Mouse (Mus musculus) midbrain, embryonic 11.5 days (tissue): Measurements from ENCODE around the gene Lmf1. TPM values are rescaled to one million over a fixed set of nuclear protein-coding genes. Genes with fewer than 3 reads are reported as not detected.
A peak's percentile ranks its signal among the peaks of the same experiment; 100 is the strongest.

Experiments used
- ATAC-seq: fragments of 200-750 bp; cut with Nextera tagmentation; 2 replicates; pipeline ENCODE4 v1.8.0; 2017; ENCODE audit warnings: moderate TSS enrichment, moderate library complexity; ENCODE audit not compliant: low FRiP score
- DNase-seq: peaks from one replicate; pipeline ENCODE4 v3.0.0; 2015; ENCODE audit warnings: low spot score; ENCODE audit errors: missing footprints
- H3K27ac ChIP-seq: fragments of 300-500 bp; sonication (generic); 2 replicates; pipeline ENCODE4 v1.5.1; 2014; ENCODE audit warnings: low read depth, low read length
- H3K27me3 ChIP-seq: fragments of 300-500 bp; sonication (generic); 2 replicates; pipeline ENCODE4 v1.6.1; 2014; ENCODE audit warnings: mild to moderate bottlenecking, low read length, moderate library complexity, mixed read lengths; ENCODE audit not compliant: control insufficient read depth, insufficient read depth
- H3K36me3 ChIP-seq: fragments of 300-500 bp; sonication (generic); 2 replicates; pipeline ENCODE4 v1.6.1; 2014; ENCODE audit warnings: mild to moderate bottlenecking, low read length, moderate library complexity, mixed read lengths; ENCODE audit not compliant: control insufficient read depth, insufficient read depth
- H3K4me1 ChIP-seq: fragments of 300-500 bp; sonication (generic); 2 replicates; pipeline ENCODE4 v1.6.1; 2014; ENCODE audit warnings: low read length; ENCODE audit not compliant: control insufficient read depth, insufficient read depth
- H3K4me2 ChIP-seq: fragments of 300-500 bp; sonication (generic); 2 replicates; pipeline ENCODE4 v1.6.1; 2014; ENCODE audit warnings: mild to moderate bottlenecking, moderate library complexity
- H3K4me3 ChIP-seq: fragments of 300-500 bp; sonication (generic); 2 replicates; pipeline ENCODE4 v1.5.1; 2014; ENCODE audit warnings: low read depth, low read length
- H3K9ac ChIP-seq: fragments of 300-500 bp; sonication (generic); 2 replicates; pipeline ENCODE4 v1.6.1; 2014; ENCODE audit warnings: low read length
- H3K9me3 ChIP-seq: fragments of 300-500 bp; sonication (generic); 2 replicates; pipeline ENCODE4 v1.6.1; 2016; ENCODE audit warnings: low read length; ENCODE audit not compliant: control insufficient read depth
- WGBS: fragments of 180-500 bp; shearing (Covaris S2); extraction: QIAGEN DNeasy Blood & Tissue Kit; methylation state at CpG from one replicate; pipeline ENCODE4 v1.1.7; 2014; 5-methylcytosine and 5-hydroxymethylcytosine counted together
- polyA plus RNA-seq: library from polyadenylated mRNA; unstranded; fragments of >200 nt; fragmentation: Nextera tagmentation; extraction: Ambion mirVana; gene quantifications from 2 replicates; pipeline ENCODE4 v1.2.1, GENCODE M21; 2014

The Lmf1 gene
- polyA plus RNA-seq, 1 experiment from 2014 or later, result 19.2 TPM

DNA sequence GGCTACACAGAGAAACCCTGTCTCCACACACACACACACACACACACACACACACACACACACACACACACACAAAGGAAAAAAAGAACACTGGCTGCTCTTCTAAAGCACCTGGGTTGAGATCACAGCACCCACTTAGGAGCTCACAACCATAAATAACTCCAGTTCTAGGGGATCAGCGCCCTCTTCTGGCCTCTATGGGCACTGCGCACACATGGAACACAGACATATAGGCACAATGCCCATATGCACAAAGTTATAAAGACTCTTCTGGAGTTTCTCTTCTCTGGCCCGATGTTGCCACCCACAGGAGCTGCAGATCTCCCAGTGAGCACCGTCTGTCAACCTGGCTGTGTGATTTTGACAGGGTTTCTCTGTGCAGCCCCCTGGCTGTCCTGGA, 12.1 kb downstream of the Lmf1 start:
- no peak overlapping the region for H3K27ac ChIP-seq
- H3K9ac ChIP-seq, result no peak overlapping the region
- DNase-seq (peak; percentile 75), ATAC-seq (no peak)
- H3K4me3 ChIP-seq, result no peak overlapping the region
- H3K27me3 ChIP-seq, result no peaks in the 10 kb centered on the region
- no peak overlapping the region for H3K4me2 ChIP-seq
- 88% methylated on average over 4 of the region's 4 CpGs for WGBS
- no peaks in the 10 kb centered on the region for H3K4me1 ChIP-seq
- H3K36me3 ChIP-seq, result 0 out of 2 replicates have a peak, but pooled peaks cover 2% of the 10 kb centered on the region
- no peaks in the 10 kb centered on the region for H3K9me3 ChIP-seq

DNA sequence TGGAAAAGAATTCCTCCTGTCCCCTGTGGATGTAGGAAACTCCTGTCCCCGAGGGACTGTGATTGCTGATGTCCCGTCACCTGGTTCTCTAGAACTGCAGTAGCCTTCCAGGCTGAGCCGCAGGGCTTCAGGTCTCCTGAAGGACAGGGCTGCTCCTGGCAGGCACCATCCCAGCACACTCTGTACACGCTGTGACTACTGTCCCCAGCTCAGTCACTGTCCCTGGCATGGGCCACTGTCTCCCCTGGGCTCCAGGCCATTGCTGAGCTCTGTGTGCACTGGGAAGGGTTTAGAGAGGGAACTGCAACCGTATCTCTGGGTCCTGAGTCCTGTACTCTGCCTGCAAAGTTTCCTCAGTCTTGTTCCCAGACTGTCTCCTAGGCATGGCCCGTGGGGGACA, 13.5 kb downstream of the Lmf1 start:
- H3K4me3 ChIP-seq, result no peak overlapping the region
- no peaks in the 10 kb centered on the region for H3K9me3 ChIP-seq
- H3K4me2 ChIP-seq, result no peak overlapping the region
- H3K27me3 ChIP-seq, result no peaks in the 10 kb centered on the region
- 90% methylated on average over 6 of the region's 6 CpGs for WGBS
- H3K27ac ChIP-seq, result no peak overlapping the region
- no peak overlapping the region for H3K9ac ChIP-seq
- H3K4me1 ChIP-seq, result no peaks in the 10 kb centered on the region
- no peak for DNase-seq
- no peak for ATAC-seq
- 0 out of 2 replicates have a peak, but pooled peaks cover 5% of the 10 kb centered on the region for H3K36me3 ChIP-seq

DNA sequence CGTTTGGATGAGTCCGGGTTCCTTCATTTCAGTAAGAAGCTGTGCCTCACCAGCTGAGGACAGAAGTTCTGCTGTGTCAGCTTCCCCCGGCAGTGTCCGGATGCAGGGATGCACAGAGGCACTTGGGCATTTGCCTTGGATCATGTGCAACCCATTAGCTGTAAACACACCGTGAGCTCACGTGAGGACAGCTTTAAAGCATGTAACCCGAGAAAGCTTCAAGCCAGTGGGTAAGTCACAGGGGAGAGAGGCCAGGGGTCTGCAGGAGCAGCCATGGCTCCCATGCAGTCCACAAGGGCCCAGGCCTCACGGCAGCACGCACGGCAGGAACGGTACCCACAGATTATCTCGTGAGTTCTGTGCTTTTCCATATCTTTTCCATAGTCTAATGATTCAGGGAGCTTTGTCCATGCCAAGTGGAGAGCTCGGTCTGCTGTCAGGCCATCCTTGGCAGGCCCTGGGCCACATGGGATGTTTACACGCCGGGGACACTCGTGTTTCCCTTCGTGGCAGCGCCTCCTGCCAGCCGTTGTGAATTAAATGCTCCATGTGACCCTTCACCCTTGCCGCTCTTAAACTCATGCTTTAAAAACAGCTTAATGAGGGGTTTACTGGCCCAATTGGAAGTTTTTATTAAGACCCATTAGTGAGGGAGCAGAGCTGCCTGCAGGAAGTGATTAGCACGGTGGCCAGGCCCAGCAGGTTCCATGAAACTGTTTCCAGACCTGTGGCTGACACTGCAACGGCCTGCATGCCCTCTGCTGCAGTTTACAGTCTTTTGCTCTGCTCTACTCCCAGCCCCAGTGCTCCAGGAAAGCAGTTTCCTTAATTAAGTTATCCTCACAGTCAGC, 14.8 kb downstream of the Lmf1 start:
- DNase-seq (peak; percentile 57), ATAC-seq (no peak)
- Histone ChIP-seq H3K4me3 (no peak overlapping the region), H3K9ac (no peak overlapping the region), H3K36me3 (0 out of 2 replicates have a peak, but pooled peaks cover 5% of the 10 kb centered on the region), H3K4me2 (no peak overlapping the region), H3K27ac (no peak overlapping the region), H3K4me1 (no peaks in the 10 kb centered on the region), H3K27me3 (no peaks in the 10 kb centered on the region), H3K9me3 (no peaks in the 10 kb centered on the region)
- WGBS, result 69% methylated on average over 22 of the region's 22 CpGs

DNA sequence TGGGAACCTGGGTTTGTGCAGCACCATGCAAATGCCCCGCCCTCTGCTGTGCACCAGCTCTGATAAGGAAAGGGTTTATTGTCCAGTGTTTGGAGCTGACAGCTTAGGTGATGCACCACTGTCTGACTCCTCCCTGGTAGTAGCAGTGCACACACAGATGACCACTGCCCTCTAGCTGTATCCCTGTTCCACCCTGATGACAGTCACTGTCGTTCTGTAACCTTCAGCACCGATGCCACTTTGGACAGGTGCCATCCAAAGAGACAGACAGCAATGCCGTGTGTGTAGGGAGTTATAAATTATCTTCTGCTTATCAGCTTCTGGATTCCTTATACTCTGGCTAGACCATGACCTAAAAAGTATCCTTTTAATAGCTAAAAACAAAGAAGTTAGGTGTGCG, 16.6 kb downstream of the Lmf1 start:
- Histone ChIP-seq H3K4me1 (no peaks in the 10 kb centered on the region), H3K27ac (no peak overlapping the region), H3K4me3 (no peak overlapping the region), H3K36me3 (0 out of 2 replicates have a peak, but pooled peaks cover 5% of the 10 kb centered on the region), H3K9me3 (no peaks in the 10 kb centered on the region), H3K4me2 (no peak overlapping the region), H3K9ac (no peak overlapping the region), H3K27me3 (no peaks in the 10 kb centered on the region)
- ATAC-seq, result no peak
- DNase-seq, result peak; percentile 47
- 92% methylated on average over 5 of the region's 5 CpGs for WGBS

DNA sequence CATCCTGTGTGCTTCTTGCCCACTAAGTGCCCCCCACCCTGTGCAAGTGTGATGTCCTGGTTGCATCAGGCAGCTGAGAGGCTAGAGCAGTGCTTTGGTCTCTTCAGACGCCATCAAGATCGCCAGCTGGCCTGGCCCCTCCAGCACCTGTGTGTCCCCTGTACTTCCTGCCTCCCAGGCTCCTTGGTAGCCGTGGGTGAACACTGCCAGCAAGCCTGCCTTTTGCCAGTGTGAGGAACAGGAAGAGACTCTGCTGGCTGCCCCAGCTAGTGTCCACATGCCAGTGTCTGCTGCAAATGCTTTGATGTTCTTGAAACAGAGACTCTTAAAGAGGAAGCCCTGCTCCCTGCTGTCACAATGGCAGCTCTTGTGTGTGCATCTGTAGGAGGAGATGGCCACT, 18.7 kb downstream of the Lmf1 start:
- H3K4me2 ChIP-seq, result no peak overlapping the region
- no peak overlapping the region for H3K9ac ChIP-seq
- H3K27me3 ChIP-seq, result no peaks in the 10 kb centered on the region
- DNase-seq, result peak; percentile 31
- WGBS, result 81% methylated on average over 3 of the region's 3 CpGs
- ATAC-seq, result no peak
- H3K4me3 ChIP-seq, result no peak overlapping the region
- no peaks in the 10 kb centered on the region for H3K9me3 ChIP-seq
- H3K27ac ChIP-seq, result no peak overlapping the region
- no peaks in the 10 kb centered on the region for H3K4me1 ChIP-seq
- H3K36me3 ChIP-seq, result 0 out of 2 replicates have a peak, but pooled peaks cover 3% of the 10 kb centered on the region

DNA sequence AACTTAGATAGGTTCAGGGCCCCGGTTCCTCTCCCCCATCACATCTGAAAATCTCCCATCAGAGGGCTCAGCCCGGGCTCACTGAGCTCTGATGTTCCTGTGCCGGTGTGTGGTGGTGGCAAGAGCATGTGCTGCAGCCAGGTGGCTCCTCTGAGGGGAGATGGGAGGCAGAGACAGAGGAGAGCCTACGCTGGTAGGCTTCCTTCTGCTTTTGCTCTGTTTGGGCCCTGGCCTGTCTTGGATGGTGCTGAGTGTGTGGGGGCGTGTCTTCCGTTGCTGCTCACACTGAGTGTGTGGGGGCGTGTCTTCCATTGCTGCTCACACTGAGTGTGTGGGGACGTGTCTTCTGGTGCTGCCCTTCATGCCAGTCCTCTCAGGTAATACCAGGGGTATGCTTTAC, 23.5 kb downstream of the Lmf1 start:
- Histone ChIP-seq H3K27me3 (no peaks in the 10 kb centered on the region), H3K4me2 (no peak overlapping the region), H3K27ac (no peak overlapping the region), H3K4me1 (no peaks in the 10 kb centered on the region), H3K9ac (no peak overlapping the region), H3K4me3 (no peak overlapping the region), H3K36me3 (no peaks in the 10 kb centered on the region), H3K9me3 (no peaks in the 10 kb centered on the region)
- WGBS, result 71% methylated on average over 8 of the region's 8 CpGs
- no peak for ATAC-seq
- DNase-seq, result no peak

DNA sequence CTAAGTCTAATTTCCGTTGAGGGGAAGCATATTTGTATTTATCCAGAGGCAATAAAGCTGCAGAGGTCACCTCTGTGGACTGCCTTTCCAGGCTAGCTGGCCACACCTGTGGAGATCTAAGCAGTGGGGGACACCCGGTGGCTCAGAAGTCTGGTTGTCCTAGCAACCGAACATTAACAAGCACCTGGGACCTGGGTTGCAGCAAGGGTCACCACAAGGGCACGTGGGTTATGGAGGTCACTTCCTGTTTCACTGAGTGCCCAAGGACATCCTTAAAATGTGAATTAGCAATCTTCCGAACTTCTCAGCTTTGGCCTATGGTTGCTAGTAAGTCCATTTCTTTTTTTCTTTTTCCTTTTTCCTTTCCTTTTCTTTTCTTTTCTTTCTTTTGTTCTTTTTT, 25.3 kb downstream of the Lmf1 start:
- no peaks in the 10 kb centered on the region for H3K9me3 ChIP-seq
- H3K4me1 ChIP-seq, result no peaks in the 10 kb centered on the region
- 68% methylated on average over 5 of the region's 5 CpGs for WGBS
- no peak overlapping the region for H3K4me3 ChIP-seq
- no peaks in the 10 kb centered on the region for H3K36me3 ChIP-seq
- H3K27ac ChIP-seq, result no peak overlapping the region
- no peaks in the 10 kb centered on the region for H3K27me3 ChIP-seq
- no peak overlapping the region for H3K9ac ChIP-seq
- no peak overlapping the region for H3K4me2 ChIP-seq
- DNase-seq (no peak), ATAC-seq (no peak)

DNA sequence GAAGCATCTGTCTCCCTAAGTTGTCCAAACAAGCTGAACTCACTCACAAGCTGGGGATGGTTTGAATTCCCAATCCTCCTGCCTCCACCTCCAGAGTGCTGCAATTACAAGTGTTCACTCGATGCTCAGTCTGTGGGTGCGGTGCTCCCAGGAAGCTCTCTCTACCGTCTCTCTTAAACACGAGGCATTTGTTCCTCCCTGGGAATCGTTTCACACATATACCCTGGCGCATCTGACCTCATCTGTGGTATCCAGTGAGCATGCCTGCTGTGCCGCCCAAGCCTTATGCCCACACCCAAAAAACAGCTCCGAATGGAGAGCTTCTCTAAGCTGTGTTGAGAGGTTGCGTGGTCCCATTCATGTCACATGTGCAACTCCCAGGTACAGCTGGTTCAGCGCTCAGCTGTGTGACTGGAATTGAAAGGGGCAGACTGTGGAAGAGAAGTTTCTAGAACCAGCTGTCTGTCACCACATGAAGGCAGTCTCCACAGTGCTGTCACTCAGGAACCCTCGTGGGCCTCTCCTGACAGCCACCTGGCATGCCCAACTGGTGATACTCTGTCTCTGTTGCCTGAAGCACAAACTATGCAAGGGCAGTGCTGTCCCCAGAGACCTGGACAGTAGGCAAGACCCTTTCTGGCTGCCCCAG, 29.4 kb downstream of the Lmf1 start:
- Histone ChIP-seq H3K27ac (no peak overlapping the region), H3K9ac (no peak overlapping the region), H3K4me3 (no peak overlapping the region), H3K4me2 (no peak overlapping the region), H3K4me1 (no peaks in the 10 kb centered on the region), H3K36me3 (no peaks in the 10 kb centered on the region), H3K9me3 (no peaks in the 10 kb centered on the region), H3K27me3 (no peaks in the 10 kb centered on the region)
- DNase-seq, result no peak
- no peak for ATAC-seq
- 92% methylated on average over 11 of the region's 11 CpGs for WGBS

DNA sequence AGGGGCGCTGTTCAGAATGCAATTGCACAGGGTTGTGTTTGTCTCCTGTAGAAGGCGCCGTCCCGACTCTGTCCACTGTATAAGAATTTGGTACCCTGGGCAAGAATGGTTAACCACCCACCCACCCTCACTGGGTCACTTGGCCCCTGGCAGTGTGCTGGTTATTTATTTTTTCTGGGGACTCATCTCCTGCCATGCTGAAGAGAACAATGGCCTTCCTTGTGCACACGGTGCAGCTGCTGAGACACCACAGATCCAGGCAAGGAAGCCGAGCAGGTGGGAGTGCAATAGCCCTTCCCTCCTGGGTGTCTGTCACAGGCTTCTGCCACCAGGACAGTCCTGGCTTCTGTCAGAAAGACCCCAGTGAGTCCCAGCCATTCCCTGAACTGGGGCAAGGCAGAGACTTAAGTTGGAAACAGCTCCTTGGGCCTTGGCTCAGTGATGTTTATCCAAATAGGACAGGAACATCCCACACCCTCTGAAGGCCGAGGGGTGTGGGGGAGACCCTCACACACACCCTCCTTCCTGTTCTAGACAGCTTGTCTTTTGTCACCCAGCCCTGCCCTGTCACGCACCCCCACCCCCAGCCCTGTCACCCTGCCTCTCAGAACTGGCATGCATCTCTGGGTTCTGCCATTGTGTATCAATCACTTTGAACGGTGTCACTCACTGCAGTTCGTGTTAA, 30.1 kb downstream of the Lmf1 start:
- Histone ChIP-seq H3K9ac (no peak overlapping the region), H3K4me2 (no peak overlapping the region), H3K4me3 (no peak overlapping the region), H3K27me3 (no peaks in the 10 kb centered on the region), H3K9me3 (no peaks in the 10 kb centered on the region), H3K27ac (no peak overlapping the region), H3K4me1 (no peaks in the 10 kb centered on the region), H3K36me3 (no peaks in the 10 kb centered on the region)
- DNase-seq, result no peak
- 72% methylated on average over 10 of the region's 10 CpGs for WGBS
- no peak for ATAC-seq
